Mouse (Mus musculus): ENCODE measurements at regions not wholly inside any gene's neighbourhood (a gene's known extent, or its start where the extent isn't known, plus 50 kb on each side); places are given as distances from the start of the nearest gene placed in this dataset.

DNA sequence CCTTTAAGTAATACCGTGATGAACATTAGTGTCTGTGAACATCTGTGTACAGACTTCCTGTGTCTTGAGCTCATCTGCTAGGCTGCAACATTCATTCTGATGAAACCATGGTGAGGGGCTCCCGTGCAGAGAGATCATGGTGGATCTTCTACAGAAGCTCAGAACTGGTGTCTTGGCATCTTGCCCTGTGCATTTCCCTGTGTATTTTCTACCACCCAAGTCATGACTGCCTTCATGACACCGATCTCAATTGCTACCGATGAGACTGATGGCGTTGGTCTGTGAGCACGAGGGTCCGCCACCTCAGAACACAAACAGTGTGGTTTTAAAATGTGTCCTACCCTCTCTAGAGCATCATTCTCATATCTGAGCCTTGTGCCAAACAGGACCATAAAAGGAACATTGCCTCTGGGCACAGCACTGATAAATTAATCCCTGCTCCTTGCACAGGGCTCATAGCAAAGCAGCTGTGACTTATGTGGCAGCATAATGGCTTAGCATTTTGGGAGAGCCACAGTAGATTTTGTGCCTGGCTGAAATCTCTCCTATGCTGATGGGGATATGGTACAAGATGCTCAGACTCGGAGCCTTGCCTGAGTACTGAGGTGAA lies 132.8 kb upstream of the Slc35f3 start:
- DNase-seq (ENCODE audit: low spot score) (no peak), ATAC-seq (ENCODE audit: insufficient read depth, low FRiP score, low TSS enrichment) (no peak)
- H3K4me3 ChIP-seq (ENCODE audit: low read depth, low read length), result no peak overlapping the region
- H3K27ac ChIP-seq (ENCODE audit: low read depth, low read length), result no peak overlapping the region
- 86% methylated on average over 8 of the region's 8 CpGs for whole genome bisulfite sequencing
- H3K27me3 ChIP-seq (ENCODE audit: control insufficient read depth, insufficient read depth, low read length), result no peaks in the 10 kb centered on the region
- H3K4me1 ChIP-seq (ENCODE audit: control insufficient read depth, insufficient read depth, low read length), result no peaks in the 10 kb centered on the region
- H3K4me2 ChIP-seq (ENCODE audit: low read depth), result no peak overlapping the region
- H3K9ac ChIP-seq (ENCODE audit: low read length), result no peak overlapping the region
- no peaks in the 10 kb centered on the region for H3K9me3 ChIP-seq (ENCODE audit: control insufficient read depth, low read length)
- H3K36me3 ChIP-seq (ENCODE audit: control insufficient read depth, insufficient read depth, low read length), result no peaks in the 10 kb centered on the region

DNA sequence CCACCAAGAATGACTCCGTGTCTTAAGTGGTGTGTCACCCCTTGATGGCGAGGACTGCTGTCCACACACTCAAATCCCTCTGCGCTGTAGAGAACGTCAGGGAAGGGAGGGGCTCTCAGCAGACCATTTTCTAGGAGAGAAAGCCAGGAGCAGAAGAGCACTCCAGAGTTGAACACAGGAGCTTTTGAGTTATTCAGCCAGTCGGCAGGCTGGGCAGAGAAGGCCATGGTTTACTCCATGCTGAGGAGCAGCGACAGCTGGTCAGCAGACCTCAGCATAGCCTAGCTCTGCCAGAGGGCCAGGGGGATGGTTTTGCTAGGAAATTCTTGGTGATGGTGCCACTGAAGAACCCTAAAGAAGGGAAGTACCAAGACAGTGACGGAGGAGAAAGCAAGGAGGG lies 132.0 kb upstream of the Slc35f3 start:
- no peaks in the 10 kb centered on the region for H3K27me3 ChIP-seq (ENCODE audit: control insufficient read depth, insufficient read depth, low read length)
- 71% methylated on average over 7 of the region's 7 CpGs for WGBS

DNA sequence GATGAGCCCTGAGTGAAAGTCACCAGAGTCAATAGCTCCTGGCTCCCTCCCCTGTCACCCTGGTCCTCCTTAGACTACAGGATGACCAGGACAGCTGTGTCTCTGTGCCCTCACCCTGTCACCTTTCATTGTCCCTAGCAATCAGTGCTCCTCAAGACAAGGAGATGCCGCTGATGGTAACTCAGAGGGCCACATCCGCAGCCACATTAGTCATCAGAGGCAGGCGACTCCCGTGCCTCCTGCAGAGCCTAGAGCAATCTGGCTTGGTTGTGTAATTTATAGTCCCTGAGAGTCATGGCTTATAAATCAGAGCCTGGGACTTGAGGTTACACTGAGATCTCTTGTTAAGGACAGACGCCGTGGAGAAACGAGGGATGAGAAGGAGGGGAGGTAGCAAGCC lies 123.9 kb upstream of the Slc35f3 start:
- Histone ChIP-seq H3K9ac (ENCODE audit: low read length) (no peak overlapping the region), H3K4me1 (ENCODE audit: control insufficient read depth, insufficient read depth, low read length) (no peaks in the 10 kb centered on the region; the same call in 1 of the 2 replicates), H3K9me3 (ENCODE audit: control insufficient read depth, low read length) (no peaks in the 10 kb centered on the region), H3K4me3 (ENCODE audit: low read depth, low read length) (no peak overlapping the region), H3K36me3 (ENCODE audit: control insufficient read depth, insufficient read depth, low read length) (no peaks in the 10 kb centered on the region), H3K27me3 (ENCODE audit: control insufficient read depth, insufficient read depth, low read length) (no peaks in the 10 kb centered on the region), H3K4me2 (ENCODE audit: low read depth) (no peak overlapping the region), H3K27ac (ENCODE audit: low read depth, low read length) (no peak overlapping the region)
- ATAC-seq (ENCODE audit: insufficient read depth, low FRiP score, low TSS enrichment) (no peak), DNase-seq (ENCODE audit: low spot score) (no peak)
- whole genome bisulfite sequencing, result 18% methylated on average over 7 of the region's 7 CpGs

More for the DNA sequence above, 132.0 kb upstream of the Slc35f3 start:
- no peak overlapping the region for H3K9ac ChIP-seq (ENCODE audit: low read length)
- ATAC-seq (ENCODE audit: insufficient read depth, low FRiP score, low TSS enrichment), result no peak
- no peak overlapping the region for H3K27ac ChIP-seq (ENCODE audit: low read depth, low read length)
- no peaks in the 10 kb centered on the region for H3K36me3 ChIP-seq (ENCODE audit: control insufficient read depth, insufficient read depth, low read length)
- no peaks in the 10 kb centered on the region for H3K4me1 ChIP-seq (ENCODE audit: control insufficient read depth, insufficient read depth, low read length)
- DNase-seq (ENCODE audit: low spot score), result no peak
- no peak overlapping the region for H3K4me3 ChIP-seq (ENCODE audit: low read depth, low read length)
- H3K4me2 ChIP-seq (ENCODE audit: low read depth), result no peak overlapping the region
- H3K9me3 ChIP-seq (ENCODE audit: control insufficient read depth, low read length), result no peaks in the 10 kb centered on the region

DNA sequence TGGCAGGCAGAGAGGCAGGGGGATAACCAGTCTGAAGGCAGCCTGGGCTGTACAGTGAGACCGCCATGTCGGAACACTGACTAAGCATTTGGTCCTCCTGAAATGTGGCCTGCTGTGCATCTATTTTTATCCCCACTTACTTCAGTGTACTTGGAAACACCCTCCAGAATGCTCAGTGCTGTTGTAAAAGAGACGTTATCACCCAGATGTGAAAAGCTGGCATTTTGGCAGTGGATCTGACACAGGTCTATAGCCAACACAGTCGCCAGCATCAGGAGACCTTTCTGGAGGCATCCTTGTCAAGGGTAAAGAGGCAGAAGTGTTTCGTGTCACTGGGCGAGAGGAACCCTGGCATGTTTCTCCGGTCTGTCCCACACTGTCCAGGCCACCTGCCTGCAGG lies 122.1 kb upstream of the Slc35f3 start:
- no peaks in the 10 kb centered on the region for H3K36me3 ChIP-seq (ENCODE audit: control insufficient read depth, insufficient read depth, low read length)
- ATAC-seq (ENCODE audit: insufficient read depth, low FRiP score, low TSS enrichment), result no peak

DNA sequence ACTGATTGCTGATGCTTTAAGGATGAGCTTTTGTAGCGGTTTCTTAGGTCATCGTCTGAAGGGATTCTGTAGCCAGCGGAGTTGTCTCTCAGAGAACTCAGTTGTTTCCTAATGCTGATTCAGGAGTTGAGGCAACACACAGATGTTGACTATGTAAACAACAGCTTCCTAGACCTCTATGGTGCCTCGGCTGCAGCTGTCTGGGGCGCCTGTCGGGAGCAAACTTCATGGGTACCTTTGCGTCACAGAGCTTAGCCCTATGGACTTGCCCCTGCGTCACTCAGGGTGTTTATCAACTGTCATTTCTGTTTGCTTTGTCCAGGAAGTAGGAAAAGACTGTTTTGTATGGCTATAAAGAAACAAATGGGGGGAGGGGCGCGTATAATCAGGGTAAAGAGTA lies 120.5 kb upstream of the Slc35f3 start:
- Histone ChIP-seq H3K27ac (ENCODE audit: low read depth, low read length) (no peak overlapping the region), H3K4me2 (ENCODE audit: low read depth) (no peak overlapping the region), H3K4me1 (ENCODE audit: control insufficient read depth, insufficient read depth, low read length) (no peaks in the 10 kb centered on the region; the same call in 1 of the 2 replicates), H3K36me3 (ENCODE audit: control insufficient read depth, insufficient read depth, low read length) (no peaks in the 10 kb centered on the region), H3K9ac (ENCODE audit: low read length) (no peak overlapping the region), H3K27me3 (ENCODE audit: control insufficient read depth, insufficient read depth, low read length) (no peaks in the 10 kb centered on the region), H3K9me3 (ENCODE audit: control insufficient read depth, low read length) (no peaks in the 10 kb centered on the region), H3K4me3 (ENCODE audit: low read depth, low read length) (no peak overlapping the region)
- 66% methylated on average over 10 of the region's 10 CpGs for WGBS
- DNase-seq (ENCODE audit: low spot score), result no peak
- no peak for ATAC-seq (ENCODE audit: insufficient read depth, low FRiP score, low TSS enrichment)

More for the DNA sequence above, 122.1 kb upstream of the Slc35f3 start:
- Histone ChIP-seq H3K9ac (ENCODE audit: low read length) (no peak overlapping the region), H3K4me1 (ENCODE audit: control insufficient read depth, insufficient read depth, low read length) (no peaks in the 10 kb centered on the region; the same call in 1 of the 2 replicates), H3K9me3 (ENCODE audit: control insufficient read depth, low read length) (no peaks in the 10 kb centered on the region), H3K4me3 (ENCODE audit: low read depth, low read length) (no peak overlapping the region), H3K27me3 (ENCODE audit: control insufficient read depth, insufficient read depth, low read length) (no peaks in the 10 kb centered on the region), H3K27ac (ENCODE audit: low read depth, low read length) (no peak overlapping the region), H3K4me2 (ENCODE audit: low read depth) (no peak overlapping the region)
- 89% methylated on average over 7 of the region's 7 CpGs for WGBS
- DNase-seq (ENCODE audit: low spot score), result no peak

DNA sequence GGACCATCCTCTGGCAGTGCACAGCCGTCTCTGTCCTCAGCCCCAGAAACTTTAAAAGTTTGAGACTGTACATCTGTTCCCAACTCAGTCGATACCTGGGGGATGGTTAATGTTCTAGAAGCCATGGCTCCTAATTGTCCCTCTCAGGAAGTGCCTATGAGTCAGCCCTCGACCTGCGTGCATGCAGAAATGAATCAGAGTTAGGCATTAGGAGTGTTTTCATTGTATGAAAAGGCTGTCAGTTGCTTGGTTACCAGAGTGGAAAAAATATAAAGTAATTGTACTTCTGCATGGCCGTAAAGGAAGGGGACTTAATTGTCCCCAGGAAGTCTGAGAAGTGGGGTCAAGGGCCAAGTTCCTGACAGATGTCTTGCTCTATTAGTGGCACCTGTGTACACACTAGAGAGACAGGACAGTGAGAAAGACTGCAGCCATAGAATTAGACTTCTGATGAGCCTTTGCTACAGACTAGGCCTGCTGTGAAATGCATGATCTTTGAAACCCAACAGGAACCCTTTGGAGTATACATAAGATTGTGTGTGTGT lies 109.5 kb upstream of the Slc35f3 start:
- Histone ChIP-seq H3K9ac (ENCODE audit: low read length) (no peak overlapping the region), H3K9me3 (ENCODE audit: control insufficient read depth, low read length) (no peaks in the 10 kb centered on the region), H3K4me3 (ENCODE audit: low read depth, low read length) (no peak overlapping the region), H3K4me2 (ENCODE audit: low read depth) (no peak overlapping the region), H3K27me3 (ENCODE audit: control insufficient read depth, insufficient read depth, low read length) (no peaks in the 10 kb centered on the region), H3K27ac (ENCODE audit: low read depth, low read length) (no peak overlapping the region), H3K4me1 (ENCODE audit: control insufficient read depth, insufficient read depth, low read length) (no peaks in the 10 kb centered on the region), H3K36me3 (ENCODE audit: control insufficient read depth, insufficient read depth, low read length) (no peaks in the 10 kb centered on the region)
- DNase-seq (ENCODE audit: low spot score), result no peak
- ATAC-seq (ENCODE audit: insufficient read depth, low FRiP score, low TSS enrichment), result no peak
- 48% methylated on average over 5 of the region's 5 CpGs for WGBS

DNA sequence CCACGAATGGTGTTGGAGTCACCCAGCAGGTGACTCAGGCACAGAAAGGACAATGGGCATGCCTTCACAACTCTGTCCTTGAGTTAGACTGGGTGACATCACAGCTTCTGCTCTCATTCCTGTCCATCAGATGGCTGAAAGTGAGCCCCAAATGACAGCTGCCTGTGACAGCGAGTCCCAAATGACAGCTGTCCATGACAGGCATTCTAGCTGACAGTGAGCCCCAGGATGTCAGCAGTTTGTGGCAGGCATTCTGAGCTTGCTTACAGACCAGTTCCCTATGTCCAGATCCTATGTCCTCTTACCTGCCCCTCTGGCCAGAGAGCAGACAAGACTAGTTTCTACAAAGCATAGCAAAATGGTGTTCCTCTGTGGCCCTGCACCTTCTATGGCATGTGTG lies 102.7 kb upstream of the Slc35f3 start:
- 82% methylated on average over 2 of the region's 2 CpGs for WGBS
- no peaks in the 10 kb centered on the region for H3K27me3 ChIP-seq (ENCODE audit: control insufficient read depth, insufficient read depth, low read length)
- no peak overlapping the region for H3K4me2 ChIP-seq (ENCODE audit: low read depth)
- no peaks in the 10 kb centered on the region for H3K36me3 ChIP-seq (ENCODE audit: control insufficient read depth, insufficient read depth, low read length)
- DNase-seq (ENCODE audit: low spot score), result no peak
- no peak overlapping the region for H3K27ac ChIP-seq (ENCODE audit: low read depth, low read length)
- no peak overlapping the region for H3K9ac ChIP-seq (ENCODE audit: low read length)
- H3K9me3 ChIP-seq (ENCODE audit: control insufficient read depth, low read length), result no peaks in the 10 kb centered on the region; the same call in 1 of the 2 replicates
- no peak overlapping the region for H3K4me3 ChIP-seq (ENCODE audit: low read depth, low read length)
- no peaks in the 10 kb centered on the region for H3K4me1 ChIP-seq (ENCODE audit: control insufficient read depth, insufficient read depth, low read length)
- no peak for ATAC-seq (ENCODE audit: insufficient read depth, low FRiP score, low TSS enrichment)

DNA sequence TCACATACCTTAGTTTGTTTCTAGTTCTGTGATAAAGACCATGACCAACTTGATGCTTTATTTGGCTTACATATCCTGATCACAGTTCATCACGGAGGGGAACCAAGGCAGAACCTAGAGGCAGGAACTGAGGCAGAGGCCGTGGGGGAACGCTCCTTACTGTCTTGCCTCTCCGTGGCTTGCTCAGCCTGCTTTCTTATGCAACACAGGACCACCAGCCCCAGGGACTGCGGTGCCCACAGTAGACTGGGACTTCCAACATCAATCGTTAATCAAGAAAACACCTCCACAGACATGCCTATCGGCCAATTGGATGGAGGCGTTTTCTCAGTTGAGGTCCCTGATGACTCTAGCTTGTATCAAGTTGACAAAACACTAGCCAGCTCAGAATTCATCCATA lies 87.8 kb upstream of the Slc35f3 start:
- no peak overlapping the region for H3K9ac ChIP-seq (ENCODE audit: low read length)
- H3K4me2 ChIP-seq (ENCODE audit: low read depth), result no peak overlapping the region
- no peak overlapping the region for H3K27ac ChIP-seq (ENCODE audit: low read depth, low read length)
- DNase-seq (ENCODE audit: low spot score) (no peak), ATAC-seq (ENCODE audit: insufficient read depth, low FRiP score, low TSS enrichment) (no peak)
- no peaks in the 10 kb centered on the region for H3K27me3 ChIP-seq (ENCODE audit: control insufficient read depth, insufficient read depth, low read length)
- WGBS, result 84% methylated on average over 8 of the region's 8 CpGs
- no peaks in the 10 kb centered on the region for H3K4me1 ChIP-seq (ENCODE audit: control insufficient read depth, insufficient read depth, low read length)
- H3K4me3 ChIP-seq (ENCODE audit: low read depth, low read length), result no peak overlapping the region
- H3K9me3 ChIP-seq (ENCODE audit: control insufficient read depth, low read length), result no peaks in the 10 kb centered on the region
- H3K36me3 ChIP-seq (ENCODE audit: control insufficient read depth, insufficient read depth, low read length), result no peaks in the 10 kb centered on the region

DNA sequence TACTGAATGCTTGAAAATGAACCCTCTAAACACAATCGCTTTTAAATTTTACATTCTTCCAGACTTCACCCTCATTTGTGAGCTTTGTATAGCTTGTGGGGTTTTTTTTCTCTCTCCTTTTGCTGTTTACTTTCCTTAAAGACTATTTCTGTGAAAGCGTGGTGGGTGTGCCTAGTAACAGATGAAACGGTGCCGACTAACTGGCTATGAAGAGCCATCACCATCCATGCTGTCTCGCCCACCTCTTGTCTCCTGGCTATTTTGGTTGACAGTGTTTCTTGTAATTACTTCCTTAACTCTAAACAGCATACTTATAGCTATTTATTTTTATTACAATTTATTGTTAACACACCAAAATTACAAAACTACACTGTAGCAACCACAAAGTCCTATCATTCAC lies 85.6 kb upstream of the Slc35f3 start:
- H3K4me1 ChIP-seq (ENCODE audit: control insufficient read depth, insufficient read depth, low read length), result no peaks in the 10 kb centered on the region
- no peaks in the 10 kb centered on the region for H3K36me3 ChIP-seq (ENCODE audit: control insufficient read depth, insufficient read depth, low read length)
- 83% methylated on average over 5 of the region's 5 CpGs for WGBS
- no peak overlapping the region for H3K4me2 ChIP-seq (ENCODE audit: low read depth)
- no peak overlapping the region for H3K9ac ChIP-seq (ENCODE audit: low read length)
- ATAC-seq (ENCODE audit: insufficient read depth, low FRiP score, low TSS enrichment), result no peak
- no peak overlapping the region for H3K27ac ChIP-seq (ENCODE audit: low read depth, low read length)
- no peak overlapping the region for H3K4me3 ChIP-seq (ENCODE audit: low read depth, low read length)
- no peak for DNase-seq (ENCODE audit: low spot score)
- H3K9me3 ChIP-seq (ENCODE audit: control insufficient read depth, low read length), result no peaks in the 10 kb centered on the region
- no peaks in the 10 kb centered on the region for H3K27me3 ChIP-seq (ENCODE audit: control insufficient read depth, insufficient read depth, low read length)

Measured in neural tube, embryonic 11.5 days (tissue).